Mouse (Mus musculus) kidney, postnatal 25 days (tissue): ENCODE results near the gene Prr5.

Source experiments
- DNase-seq, 2 experiments: peaks; one replicate each; pipeline ENCODE4 v3.0.0; 2021; ENCODE audit warnings: mixed read lengths in 2 of 2

Prr5 gene

DNA sequence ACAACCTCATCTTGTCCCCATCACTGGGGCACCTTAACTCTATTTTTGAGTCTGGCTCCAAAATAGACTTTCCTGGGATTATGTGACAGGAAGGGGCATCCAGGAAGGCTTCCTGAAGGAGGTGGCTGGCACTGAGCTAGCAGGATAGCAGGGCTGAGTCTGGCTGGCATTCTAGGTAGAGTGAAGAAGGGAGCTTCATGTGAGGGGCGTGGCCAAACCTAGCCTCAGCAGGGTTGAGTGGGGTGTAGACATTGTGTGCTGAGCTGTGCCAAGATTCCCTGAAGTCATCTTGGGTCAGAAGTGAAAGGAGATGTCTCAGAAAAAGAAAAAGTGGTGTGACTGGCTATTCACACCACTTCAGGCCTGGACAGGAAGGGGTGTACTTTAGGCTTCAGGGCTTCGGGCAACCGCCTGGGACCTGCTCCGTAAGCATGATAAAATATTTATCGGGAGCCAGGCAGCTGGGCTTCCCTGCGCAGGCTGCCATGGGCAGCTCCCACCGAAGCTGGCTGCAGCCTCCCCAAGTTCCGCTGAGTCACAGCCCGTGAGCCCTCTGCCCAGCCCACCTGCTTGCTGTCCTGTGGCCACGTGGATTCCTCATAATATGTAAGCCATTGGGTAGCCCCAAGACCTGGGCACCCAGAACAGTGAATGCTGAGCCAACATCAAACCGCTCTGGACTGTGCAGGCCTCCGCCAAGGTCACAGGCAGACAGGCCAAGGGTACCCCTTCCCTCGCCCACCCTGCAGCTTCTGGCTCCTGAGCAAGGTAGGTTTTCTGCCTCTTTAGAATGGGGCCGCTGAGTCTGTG, at the start of gene Prr5:
Gene Prr5 (plus strand): TSS at position 683 of the 810 bp plus-strand sequence.
- DNase-seq = peak; percentile 73 to 92

DNA sequence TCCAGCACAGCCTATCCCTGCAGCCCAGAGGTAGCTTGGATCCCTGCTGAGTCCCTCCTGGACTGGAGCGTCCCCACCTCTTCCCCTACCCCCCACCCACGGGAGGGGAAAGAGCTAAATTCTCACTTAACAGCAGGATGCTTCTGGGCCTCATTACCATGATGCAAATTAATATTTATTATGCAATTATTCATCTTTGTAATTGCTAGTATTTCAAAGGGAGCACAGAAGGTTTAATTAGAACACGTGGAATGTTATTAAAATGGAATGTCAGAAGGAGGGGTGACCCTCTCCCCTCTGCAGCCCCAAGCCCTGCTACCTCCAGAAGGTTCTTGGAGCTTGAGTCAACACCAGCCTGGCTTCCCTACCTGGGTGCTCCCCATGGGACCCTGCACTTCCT, 49.4 kb upstream of the Prr5 start:
- no peak for DNase-seq

DNA sequence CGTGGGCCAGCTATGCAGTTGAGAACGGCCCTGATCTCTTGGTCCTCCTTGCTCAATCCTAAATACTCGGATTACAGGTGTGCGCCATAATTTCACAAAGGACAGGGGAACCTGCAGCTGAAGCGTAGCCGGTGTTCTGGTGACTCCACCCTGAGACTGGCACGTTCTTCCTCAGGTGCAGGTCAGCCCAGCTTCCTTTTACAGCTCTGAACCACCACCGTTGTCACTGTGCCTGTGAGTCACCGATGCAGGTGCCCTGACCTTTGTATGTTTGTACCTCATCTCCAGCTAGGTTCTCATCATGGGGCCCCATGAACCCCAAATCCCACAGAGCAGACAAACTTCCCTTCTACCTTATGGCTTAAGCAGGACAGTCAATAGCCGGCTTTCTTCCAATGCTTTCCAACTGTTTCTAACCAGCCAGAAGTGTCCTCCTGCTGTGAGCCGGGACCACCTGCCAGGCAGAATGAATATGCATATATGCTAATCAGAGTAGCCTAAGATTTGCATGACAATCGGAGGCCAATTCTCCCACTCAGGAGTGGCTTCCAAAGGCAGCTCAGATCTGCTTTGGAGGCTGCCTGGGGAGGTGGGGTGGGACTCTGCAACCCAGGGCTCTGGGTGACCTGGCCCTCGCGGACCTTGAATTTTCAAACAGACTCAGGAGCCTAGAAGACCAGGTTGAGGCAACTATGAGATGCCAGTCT, 47.5 kb upstream of the Prr5 start:
- no peak for DNase-seq

DNA sequence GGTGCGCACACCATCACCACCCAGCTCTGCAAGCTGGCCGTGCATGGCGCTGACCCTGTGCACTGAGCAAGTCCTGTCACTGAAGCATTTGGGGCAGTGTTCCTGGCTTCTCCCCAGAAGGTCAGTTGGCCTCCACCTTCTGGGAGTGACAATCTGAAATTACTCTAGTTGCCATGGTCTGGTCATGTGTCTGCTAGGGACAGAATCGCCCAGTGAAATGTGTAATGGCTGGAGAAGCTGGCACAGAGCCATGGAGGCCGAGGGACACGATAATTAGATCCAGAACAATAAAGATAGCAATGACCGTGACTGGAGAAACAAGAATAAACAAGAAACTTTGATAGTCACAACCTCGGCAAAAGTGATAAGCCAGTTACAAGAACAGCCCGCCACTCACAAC, 44.5 kb upstream of the Prr5 start:
- DNase-seq = peak; percentile 63 to 66

- peak; percentile 34 to 52 for DNase-seq
These were observed 43.6 kb upstream of the Prr5 start for GRCm38 (mm10) chr15:84625712-84626414.

DNA sequence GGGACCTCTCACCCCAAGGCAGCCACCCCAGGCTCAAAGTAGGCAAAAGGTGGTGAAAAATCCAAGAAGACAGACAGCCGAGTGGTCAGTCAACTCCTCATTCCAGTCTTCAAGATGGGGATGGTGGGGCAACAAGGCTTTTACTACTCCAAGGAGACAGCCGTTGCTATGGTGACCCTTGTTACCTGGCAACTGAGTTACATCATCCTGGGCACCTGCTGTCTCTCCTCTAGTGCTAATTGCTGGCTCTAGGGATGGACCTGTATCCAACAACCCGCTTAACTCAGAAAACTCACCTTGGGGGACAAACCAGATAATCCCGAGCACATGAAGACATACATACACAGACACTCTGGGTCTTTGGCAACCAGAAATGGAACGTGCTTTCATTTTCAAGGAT, 42.1 kb upstream of the Prr5 start:
- no peak for DNase-seq

DNA sequence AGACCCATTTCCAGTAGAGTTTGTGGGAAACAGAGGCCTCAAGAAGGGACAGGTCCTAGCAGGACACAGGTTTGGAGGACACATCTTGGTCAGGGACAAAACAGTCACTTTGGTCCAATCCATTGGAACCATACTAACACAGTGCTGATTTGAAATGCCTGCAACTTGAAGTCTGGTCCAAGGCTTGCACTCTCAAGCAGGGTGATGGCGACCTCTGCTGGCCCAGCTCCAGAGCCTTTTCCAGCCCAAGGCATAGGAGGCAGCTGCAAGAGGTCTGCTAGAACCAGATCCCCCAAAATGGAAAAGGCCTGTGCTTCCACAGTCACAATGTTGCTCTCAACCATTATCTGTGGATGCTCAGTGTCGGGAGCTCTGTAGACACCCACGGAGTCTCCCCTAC, 39.7 kb upstream of the Prr5 start:
- DNase-seq = peak; percentile 65 to 76

DNA sequence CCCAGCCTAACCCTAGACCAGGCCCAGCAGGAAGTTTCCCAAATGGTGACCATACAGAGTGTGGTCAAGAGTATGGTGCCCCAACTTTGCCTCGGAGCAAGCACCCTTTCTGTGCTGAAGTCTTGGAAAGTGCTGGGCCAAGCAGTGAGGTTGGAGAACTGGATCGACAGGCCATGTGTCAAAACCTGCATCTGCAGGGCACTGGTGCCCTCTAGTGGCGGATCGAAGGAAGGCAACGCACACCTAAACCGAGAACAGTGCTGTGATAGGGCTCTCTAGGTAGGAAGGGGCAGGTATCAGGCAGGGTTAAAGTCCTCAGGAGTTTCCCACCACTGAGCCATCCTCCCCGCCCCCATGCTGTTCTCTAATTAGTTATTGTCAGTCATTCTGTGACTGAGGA, 37.9 kb upstream of the Prr5 start:
- peak; percentile 81 to 84 for DNase-seq

- DNase-seq = peak; percentile 38 to 80
These were observed 35.1 kb upstream of the Prr5 start for GRCm38 (mm10) chr15:84634361-84634760.

DNA sequence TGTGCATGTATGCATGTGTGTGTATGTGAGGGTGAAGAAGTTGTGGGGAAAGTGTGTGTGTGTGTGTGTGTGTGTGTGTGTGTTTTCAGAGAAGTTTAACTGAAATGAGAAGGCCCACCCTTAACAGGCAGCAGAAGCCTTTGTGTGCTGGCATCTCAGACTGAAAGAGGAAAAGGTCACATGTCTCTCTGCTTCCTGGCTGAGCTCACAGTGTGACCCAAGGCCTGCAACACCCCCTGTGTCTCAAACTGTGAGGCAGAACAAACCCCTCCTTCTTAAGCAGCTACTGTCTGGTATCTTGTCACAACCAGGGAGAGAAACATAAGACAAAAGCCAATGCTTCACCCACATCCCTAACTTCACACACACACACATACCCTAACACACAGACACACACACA, 31.0 kb upstream of the Prr5 start:
- peak; percentile 13 to 75 for DNase-seq

- DNase-seq = no peak
These were observed 30.4 kb upstream of the Prr5 start for GRCm38 (mm10) chr15:84639072-84639450.

- DNase-seq = peak; percentile 64 to 92
These were observed 29.8 kb upstream of the Prr5 start for GRCm38 (mm10) chr15:84639451-84640136.

DNA sequence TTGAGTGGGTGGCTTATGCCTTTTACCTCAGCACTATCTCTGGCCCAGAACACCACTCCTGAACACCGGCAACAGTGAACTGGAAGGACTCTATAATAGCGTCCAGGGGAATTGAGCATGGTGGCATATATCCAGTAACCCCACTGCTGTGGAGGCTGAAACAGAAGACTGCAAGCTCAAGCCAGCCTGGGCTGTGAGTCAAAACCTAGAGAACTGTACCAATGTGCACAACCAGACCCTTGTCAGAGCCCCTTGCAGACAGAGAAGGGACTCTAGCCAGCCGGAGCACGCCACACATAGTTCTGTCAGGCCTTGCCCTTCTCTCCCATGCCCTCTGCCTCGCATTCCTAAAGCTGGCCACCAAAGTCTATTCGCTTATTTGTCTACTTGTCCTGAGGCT, 28.7 kb upstream of the Prr5 start:
- DNase-seq = no peak

DNA sequence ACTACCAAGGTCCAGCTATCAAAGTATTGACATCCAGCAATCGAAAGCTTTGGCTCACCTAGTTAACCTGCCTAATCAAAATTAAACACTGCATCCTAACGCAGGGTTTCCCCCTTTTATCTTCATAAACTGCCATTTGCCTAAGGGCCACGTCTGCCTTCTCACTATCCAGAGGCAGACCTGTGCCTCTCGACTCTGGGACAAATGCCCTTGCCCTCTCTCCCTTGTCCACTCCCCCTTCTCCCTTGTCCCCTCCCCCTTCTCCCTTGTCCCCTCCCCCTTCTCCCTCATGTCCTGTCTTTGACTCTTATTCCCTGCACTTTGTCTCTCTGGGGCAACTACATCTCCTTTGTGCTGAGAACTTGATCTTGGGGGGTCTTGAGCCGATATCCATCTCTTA, 28.3 kb upstream of the Prr5 start:
- no peak for DNase-seq

DNA sequence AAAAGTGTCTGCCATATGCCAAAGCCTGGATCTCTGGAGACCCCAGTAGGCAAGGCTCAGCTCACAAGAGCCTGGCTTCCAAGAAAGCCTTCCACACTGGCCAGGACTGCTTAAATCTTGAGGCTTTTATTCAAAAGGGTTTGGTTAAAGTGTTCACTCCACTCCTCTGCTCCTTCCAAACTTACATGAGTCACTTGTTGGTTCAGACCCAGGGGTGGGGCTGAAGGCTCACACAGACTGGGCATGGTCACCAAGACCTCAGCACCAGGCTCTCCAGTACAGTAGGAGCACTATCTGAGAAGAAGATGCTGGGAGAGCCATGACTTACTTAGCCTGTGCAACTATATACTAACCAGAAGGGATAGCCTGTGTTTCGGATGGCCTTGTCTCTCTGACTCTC, 27.5 kb upstream of the Prr5 start:
- DNase-seq = no peak

- DNase-seq = no peak
These were observed 26.2 kb upstream of the Prr5 start for GRCm38 (mm10) chr15:84643178-84643577.

- no peak for DNase-seq
These were observed 17.9 kb upstream of the Prr5 start for GRCm38 (mm10) chr15:84651481-84651880.

DNA sequence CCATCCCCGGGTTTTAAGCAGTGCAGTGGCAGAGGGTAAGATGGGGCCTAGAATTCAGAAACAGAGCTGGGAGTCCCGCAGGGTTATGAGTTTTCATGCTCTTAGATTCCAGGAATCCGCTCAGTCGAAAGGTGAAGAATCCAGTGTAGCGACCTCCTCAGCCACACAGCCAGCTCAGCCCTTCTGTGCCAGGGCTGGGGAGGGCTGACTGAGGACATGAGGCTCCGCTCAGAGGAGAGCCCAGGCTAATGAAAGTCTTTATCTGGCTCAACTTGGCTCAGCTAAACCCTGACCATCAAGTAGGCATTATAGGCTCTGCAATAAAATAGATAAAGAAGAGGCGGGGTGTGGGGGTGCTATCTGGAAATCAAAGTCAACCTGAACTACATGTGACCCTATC, 16.3 kb upstream of the Prr5 start:
- peak; percentile 30 to 70 for DNase-seq

GRCm38 (mm10) chr15:84653979-84654966, 15.1 kb upstream of the Prr5 start:
- peak; percentile 82 to 91 for DNase-seq

DNA sequence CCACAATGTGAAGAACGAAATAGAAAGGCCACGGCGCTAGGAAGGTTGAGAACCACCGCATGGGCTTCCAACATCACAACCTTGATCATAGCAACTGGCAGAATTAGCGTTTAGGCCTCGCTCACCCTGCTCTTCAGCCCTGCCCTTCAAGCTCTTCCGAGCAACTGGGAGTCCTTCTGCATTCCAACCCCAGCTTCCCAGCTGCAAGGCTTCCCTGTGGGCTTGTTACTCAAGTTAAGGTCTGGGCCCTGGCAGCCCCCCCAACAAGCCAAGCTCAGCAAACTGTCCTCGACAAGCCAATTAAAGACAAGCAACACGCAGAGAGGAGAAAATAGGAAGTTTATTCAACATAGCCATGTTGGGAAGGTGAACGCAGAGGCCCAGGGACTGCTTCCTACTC, 14.4 kb upstream of the Prr5 start:
- no peak for DNase-seq

- no peak for DNase-seq
These were observed 12.7 kb upstream of the Prr5 start for GRCm38 (mm10) chr15:84656689-84657088.
